Mouse (Mus musculus): ENCODE measurements around the gene Slc2a13.

The Slc2a13 gene

DNA sequence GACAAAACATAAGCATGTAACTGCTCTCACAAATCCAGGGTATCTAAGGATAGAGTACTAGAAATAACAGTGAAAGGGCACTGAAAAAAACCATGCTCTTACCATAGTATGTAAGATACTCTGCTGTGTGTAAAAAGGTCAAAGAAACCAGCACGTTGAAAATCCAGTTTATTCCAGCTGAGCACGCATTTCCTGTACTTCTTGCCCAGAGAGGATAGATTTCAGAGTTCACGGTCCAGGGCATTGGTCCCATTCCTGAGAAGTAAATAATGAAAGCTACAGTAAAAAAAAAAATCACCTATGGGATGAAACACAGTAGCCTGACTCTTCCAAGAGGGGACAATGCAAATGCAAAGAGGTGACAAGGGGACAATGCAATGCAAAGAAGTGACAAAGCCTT is 297.1 kb downstream of the Slc2a13 start:
- DNase-seq (ENCODE audit: low read depth) = no peak

- no peak for DNase-seq (ENCODE audit: low read depth)
Observed at GRCm38 (mm10) chr15:91268532-91268931, 304.5 kb downstream of the Slc2a13 start.

- no peak for DNase-seq (ENCODE audit: low read depth)
Observed at GRCm38 (mm10) chr15:91263926-91264325, 309.1 kb downstream of the Slc2a13 start.

DNA sequence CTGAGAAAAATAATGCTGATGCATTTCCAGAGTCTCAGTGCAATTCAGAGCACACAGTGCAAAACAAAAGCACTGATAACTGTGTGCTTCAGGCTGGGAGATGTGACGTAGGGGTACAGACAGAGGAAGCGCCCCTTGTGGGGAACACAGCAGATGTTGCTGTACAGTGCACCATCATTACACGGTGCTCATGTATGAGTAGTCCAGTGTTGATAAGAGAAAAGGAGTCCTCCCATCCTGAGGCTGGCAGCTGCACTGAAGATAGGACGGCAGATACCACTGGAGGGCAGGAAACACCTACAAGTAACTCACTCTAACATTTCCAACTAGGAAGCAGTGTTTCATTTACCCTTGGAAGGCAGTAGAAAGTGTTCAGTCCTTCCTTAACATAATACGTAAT is 312.5 kb downstream of the Slc2a13 start:
- no peak for DNase-seq (ENCODE audit: low read depth)

DNA sequence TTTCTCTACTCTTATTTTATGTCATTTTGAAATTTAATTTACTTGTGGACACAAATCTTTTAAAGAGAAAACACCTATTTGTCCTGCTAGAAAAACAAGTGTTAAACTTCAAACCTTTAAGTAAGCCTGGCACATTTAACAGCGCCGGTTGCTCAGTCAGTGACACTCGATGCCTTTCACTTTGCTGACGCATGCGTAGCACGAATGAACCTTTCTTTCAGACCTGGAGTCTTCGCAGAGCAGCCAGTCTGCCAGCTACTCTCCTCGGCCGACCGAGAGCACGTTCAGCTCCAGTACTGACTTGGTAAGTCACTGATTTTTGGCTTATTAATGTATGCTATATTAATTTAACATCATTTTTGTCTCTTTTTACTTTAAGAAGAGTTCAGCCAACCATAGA is 315.9 kb downstream of the Slc2a13 start:
- DNase-seq (ENCODE audit: low read depth) = no peak

GRCm38 (mm10) chr15:91255308-91255707 is 317.8 kb downstream of the Slc2a13 start:
- no peak for DNase-seq (ENCODE audit: low read depth)

DNA sequence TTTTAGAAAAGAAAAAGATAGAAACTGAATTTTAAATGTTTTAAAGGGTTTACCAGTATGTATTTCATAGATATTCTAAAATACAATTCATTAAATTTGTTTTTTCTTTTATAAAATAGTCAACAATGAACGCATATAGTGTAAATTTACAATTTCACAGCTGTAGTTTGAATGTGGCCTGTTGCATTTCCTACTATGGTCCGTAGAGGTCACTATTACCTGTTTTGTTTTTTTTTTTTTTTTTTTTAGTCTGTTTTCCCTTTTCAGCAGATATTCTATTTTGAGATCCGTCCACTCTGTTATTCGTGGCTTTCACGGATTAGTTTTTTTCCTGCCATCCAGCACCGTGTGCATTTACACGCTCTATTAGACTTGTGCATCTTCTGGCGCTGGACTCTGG is 320.1 kb downstream of the Slc2a13 start:
- DNase-seq (ENCODE audit: low read depth) = no peak

DNA sequence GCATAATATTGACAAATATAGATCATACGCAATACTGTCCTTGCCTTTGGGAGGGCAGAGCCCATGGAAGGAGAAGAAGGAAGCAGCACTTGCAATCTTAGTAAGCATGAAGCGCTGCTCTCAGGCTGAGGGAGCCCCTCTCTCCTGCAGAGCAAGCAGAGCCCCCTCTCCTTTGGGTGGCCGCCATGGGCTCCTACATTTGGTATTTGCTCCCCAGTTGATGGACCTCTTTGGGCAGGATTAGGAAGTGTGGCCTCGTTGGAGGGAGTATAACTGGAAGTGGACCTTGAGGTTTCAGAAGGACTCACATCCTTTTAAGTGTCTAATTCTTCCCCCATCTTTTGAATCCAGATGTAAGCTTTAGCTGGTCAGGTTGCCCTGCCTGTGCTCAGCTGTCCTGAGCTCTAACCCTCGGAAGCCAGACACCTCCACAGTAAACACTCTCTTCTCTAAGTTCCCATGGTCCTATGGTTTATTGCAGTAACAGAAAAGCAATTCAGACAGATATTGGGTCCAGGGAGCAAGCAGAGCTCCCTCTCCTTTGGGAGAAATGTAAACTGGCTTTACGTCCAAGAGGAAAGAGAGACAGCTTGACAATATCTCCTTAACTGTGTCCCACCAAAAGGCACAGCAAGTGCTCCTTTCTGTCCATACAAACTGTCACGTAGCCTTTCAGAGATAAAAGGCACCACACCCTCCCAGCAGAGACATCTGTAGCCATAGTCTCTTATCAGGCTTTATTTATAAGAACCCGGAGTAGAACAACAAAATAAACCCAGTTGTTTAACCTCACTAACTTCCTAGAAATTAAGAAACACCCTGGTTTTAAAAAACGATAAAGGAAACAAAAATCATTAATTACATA is 321.3 kb downstream of the Slc2a13 start:
- no peak for DNase-seq (ENCODE audit: low read depth)

- no peak for DNase-seq (ENCODE audit: low read depth)
Observed at GRCm38 (mm10) chr15:91250815-91251214, 322.2 kb downstream of the Slc2a13 start.

DNA sequence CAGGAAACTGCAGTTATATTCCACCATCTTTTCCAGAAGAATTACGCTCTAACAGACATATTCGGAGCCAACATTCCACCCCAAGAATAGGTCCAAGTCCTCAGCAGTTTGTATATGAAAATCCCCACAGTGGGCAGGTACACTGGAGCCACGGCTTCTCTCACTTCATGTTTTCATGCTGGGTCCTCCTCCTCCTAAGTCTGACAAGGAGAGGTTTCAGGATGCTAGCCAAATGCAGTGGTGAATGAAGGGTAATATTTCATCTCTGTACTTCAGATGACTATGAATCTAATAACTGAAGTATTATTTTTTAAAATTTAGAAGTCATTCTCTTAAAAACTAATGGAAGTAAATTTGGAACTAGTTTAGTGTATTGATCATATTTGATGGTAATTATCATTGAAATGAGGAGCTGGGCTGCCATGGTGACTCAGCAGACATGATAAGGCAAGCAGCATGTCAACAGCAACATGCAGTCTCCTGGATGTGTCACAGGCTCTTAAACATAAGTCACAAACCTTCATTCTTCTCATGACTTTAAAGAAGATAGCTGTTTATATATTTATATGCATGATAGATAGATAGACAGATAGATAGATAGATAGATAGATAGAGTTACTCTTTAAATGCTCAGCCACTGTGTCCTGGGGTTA is 332.3 kb downstream of the Slc2a13 start:
- no peak for DNase-seq (ENCODE audit: low read depth)

- no peak for DNase-seq (ENCODE audit: low read depth)
Observed at GRCm38 (mm10) chr15:91237294-91237693, 335.8 kb downstream of the Slc2a13 start.

All from naive thymus-derived CD4-positive, alpha-beta T cell, adult 2 months (primary cell).